Mouse (Mus musculus) liver, adult 2 months (tissue): ENCODE measurements around the gene Klc2.
A peak's percentile ranks its signal among the peaks of the same experiment; 100 is the strongest.

Source experiments
- CTCF ChIP-seq: fragments of 200-500 bp; IDR thresholded peaks from 2 replicates; pipeline ENCODE4 v1.5.1; 2011; ENCODE audit warnings: low read depth, low read length, control low read depth
- POLR2A ChIP-seq: fragments of 200-500 bp; IDR thresholded peaks from 2 replicates; pipeline ENCODE4 v1.6.1; 2011; ENCODE audit warnings: low read length, control low read depth; ENCODE audit not compliant: insufficient read depth; ENCODE audit errors: extremely low read depth

- peak; percentile 22; the same call in 1 of the 2 replicates for TF ChIP-seq CTCF
- TF ChIP-seq POLR2A = no peak
These were observed 11.4 kb upstream of the Klc2 start for GRCm38 (mm10) chr19:5129770-5130169.
